Mouse (Mus musculus) layer of hippocampus, adult 11-12 months (tissue): ENCODE data around the gene Cnih3.

Experiments used
- DNase-seq: peaks from one replicate; pipeline ENCODE4 v3.0.0; 2022; ENCODE audit warnings: low spot score

The Cnih3 gene

DNA sequence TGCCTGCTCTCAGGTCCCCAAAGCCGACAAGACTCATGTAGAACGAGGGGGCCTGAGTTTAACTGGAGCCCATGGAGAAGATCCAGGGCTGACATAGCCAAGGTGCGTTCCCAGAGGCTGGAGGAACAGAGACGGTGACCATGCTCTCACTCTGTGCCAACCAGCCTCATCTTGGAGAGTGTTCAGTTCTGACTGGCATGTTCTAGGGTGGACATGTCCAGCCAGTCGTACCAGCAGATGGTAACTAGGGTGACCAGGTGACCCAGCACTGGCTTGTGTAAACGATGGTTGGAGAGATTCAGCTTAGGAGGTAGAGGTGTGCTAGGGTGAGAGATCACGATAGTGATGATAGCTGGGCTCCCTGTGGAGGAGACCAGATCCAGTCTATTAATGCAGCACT lies 50.6 kb downstream of the Cnih3 start:
- no peak for DNase-seq

DNA sequence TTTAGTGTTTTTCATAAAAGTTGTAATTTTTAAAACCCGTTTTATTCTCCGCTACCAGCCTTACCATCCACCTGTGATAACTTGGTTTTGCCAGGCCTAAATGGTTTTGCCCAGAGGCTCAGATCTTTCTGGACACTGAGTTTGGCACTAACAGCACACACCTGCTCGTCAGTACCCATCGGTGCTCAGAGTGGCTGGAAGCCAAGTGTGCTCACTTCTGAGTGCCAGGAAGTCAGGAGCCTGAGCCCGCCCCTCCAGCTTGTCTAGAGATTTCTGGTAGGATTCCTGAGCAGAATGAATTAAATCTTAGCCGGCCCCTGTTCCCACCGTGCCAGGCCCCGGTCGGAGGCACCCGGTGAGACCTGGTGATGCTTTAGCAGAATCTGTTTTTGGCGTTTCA lies 54.9 kb downstream of the Cnih3 start:
- no peak for DNase-seq

DNA sequence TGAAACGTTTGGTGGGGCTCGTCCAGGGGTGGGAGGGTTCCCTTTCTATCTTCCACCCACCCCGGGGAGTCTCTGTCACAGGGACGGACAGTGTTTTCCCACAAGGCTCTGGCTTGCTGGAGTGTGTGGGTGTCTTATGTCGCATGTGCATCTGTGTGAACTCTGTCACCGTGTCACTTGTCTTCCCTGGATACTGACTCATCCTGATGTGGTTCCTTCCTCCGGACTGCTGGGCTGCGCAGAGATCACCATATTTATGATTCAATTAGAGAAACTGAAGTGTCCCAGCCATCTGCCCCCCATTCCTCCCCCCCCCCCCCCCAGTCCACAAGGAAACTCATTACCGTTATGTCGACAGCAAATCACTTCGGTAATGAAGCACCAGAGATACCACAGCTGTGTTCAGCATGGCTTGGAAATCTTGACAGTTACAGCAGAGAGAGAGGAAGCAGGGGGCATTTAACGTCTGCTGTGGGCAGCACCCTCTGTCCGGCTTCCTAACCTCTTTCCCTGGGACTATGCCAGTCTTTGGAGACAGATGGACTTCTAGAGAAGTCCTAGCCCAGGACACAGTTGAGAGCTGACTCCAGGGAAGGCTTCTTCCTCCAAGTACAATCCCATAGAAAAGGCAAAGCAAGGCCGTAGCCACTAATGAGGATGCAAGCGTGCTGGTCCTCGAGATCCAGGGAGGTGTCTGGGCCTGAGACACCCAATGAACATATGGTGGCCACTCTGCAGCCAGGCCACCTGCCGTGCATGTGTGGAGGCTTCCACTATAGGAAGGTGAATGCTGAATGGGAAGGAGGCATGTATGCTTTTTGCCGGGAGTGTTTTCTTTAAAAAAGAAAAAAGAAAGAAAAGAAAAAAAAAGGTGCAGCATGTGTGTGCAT lies 55.9 kb downstream of the Cnih3 start:
- DNase-seq, result no peak

DNA sequence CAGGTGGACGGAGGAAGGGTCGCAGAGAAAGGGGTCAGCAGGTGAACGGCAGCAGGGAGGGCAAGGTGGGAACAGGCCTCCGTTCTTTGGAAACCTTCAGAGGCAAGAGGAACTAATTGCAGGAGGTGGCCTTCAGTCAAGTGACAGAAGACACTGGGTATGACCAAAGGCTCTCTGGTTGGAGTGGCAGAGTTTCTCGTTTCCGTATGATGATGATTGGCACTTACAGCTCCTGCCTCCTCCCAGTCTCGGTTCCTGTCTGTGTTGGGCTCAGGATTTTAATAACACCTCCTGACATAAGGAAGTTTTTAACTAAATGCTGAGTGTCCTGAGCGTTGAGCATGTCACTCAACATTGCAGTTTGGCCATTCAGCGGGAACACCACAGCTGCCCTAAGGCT lies 57.3 kb downstream of the Cnih3 start:
- DNase-seq, result no peak

DNA sequence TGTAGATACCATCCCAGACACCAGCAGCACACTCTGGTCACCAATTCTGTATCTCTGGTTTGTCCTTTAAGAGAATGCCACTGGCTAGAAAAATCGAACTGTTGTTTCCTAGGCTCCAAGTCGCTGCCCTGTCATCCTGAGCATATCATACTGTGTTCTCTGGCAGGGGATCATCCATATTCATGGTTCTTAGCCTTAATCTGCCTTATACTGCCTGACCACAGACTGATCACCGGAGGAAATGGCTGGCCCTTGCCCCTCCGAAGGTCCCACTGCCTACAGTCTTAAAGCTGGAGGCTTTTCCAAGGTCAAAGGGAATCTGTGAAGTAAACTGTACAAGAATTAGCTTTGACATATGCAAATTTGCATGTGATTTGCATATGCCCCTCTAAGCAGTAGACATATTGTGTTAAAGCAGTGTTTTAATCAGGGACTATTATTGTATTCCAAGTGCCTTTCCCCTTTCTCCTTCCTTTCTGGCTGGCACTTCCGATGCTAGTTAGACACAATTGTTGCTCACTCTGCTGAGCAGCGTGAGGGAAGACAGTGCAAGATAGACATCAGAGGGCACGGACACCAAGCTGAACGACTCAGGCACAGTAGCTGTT lies 58.3 kb downstream of the Cnih3 start:
- DNase-seq, result no peak

DNA sequence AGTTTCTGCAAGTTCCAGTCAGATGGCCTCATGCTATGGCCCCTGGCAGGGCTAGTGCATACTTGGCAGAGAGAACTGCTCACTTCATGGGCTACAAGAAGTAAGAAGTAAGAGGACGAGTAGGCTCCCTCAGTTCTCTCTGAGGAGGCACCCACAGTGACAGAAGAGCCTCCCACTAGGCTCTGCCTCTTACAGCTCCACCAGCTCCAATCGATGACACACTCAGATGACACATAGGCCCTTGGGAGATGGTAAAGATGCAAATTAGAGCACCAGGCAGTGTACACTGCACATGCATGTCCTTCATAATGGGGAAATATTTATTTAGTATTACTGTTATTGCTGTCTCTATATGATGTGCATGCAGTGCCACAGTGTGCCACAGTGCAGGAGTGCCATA lies 62.6 kb downstream of the Cnih3 start:
- DNase-seq, result no peak

DNA sequence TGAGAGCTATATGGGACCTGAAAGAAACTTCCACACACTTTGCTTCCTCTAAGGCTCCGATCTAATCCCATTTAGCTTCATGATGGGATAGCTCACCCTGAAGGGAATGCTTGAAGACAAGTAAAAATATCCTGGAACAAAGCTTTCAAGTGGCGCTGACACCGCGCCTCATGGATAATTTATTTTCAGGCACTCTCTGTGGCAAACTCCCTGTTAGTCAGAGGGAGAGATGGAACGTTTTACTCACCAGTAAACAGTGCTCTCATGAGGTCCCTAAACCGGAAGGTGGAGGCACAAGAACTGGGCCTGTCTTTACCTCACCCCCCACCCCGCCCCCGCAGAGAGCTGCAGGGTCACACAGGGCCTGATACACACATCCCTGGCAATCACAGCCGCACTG lies 64.4 kb downstream of the Cnih3 start:
- DNase-seq, result no peak

DNA sequence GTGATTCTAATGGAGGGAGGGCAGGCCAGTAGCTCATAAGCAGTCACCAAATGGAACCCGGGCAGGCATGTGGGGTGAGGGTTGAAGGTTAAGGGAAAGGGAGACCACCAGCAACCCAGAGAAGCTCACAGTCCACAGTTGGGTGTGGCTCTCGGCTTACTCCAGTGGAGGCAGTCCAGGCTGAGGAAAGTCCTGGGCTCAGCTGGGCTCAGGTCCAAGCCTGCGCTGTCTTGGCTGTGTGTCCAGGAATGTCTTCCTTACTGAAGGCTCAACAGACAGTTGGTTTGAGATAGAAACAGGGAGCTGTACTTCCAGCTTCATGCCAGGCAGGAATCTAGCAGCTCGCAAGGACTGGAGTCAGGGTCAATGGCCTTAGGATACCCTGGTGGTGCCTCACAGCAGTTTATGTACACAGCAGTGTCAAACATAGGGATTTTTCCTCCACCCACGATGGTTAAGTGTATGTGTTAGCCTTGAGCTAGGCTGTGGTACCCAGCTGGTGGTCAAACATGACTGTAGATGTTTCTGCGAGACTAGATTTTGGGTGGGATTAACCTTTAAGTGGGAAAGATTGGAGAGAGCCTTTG lies 65.6 kb downstream of the Cnih3 start:
- no peak for DNase-seq

DNA sequence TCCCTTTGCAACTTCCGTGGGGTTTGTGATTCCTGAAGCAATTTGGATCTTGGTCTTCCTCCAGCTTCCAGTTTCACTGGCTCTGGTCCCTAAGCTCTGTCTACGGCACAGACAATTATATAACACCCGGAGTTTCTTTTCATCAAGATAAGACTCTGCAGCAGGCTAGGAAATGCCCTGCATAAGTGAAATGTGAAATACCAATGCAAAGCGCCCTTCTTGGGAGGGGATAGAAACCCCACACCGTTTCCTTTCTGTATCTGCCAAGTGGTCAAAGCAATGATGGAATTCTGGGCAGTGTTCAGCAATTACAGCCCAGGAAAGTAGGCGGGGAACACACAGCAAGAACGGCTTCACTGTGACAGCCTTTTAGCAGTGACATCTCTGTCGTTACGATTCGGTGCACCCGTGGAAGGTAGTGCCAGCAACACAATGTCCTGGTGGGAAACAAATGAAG lies 67.7 kb downstream of the Cnih3 start:
- DNase-seq, result peak; percentile 26

DNA sequence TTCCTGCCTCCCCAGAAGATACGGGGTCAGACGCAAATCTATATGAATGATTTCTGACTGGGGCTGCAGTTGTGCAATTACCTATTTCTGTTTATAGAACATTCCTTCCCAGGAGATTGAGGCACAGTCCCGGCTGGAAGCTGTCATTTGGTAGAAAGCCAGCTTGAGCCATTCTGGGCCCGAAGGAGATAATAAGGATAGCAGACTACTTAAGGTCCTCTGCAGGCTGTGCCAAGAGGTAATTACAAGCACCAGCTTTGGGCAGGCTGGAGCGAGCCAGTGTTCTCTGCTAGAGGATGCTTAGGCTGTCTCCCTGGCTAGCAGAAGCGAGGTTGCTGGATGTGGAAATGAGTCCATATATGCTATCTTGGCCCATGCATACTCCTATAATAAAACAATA lies 70.4 kb downstream of the Cnih3 start:
- no peak for DNase-seq

DNA sequence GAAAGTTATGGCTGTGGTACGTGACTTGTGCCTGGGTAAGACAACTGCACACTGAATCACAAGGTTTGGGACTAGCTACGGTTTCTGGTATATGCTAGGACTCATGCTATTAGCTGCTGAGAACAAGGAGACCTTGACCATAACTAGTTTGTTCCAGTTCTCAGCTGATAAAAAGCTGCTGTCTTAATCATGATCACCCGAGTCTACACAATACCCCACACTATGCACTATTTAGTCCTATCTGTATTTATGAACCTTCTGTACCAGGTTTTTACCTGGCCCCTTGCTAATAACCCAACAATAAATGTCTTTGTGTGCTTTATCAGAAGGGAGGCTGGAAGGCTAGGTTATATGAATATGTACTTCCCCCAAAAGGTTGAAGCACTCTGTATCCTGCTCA lies 72.5 kb downstream of the Cnih3 start:
- DNase-seq, result no peak

DNA sequence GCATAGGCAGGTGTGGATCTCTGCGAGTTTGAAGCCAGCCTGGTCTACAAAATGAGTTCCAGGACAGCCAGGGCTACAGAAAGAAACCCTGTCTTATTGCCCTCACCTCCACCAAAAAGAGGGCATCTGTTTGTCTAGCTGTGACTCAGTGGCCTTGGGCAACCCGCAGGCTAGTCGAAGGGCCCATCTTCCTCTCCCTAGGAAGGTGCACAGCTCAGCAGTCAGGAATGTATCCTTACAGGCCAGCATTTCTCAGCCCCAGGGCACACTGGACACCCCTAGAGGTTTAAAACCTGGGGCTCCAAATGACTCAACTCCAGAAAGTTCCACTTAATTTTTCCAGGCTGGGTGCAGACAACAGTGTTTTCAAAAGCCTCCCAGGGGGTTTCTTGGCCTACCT lies 73.0 kb downstream of the Cnih3 start:
- no peak for DNase-seq

DNA sequence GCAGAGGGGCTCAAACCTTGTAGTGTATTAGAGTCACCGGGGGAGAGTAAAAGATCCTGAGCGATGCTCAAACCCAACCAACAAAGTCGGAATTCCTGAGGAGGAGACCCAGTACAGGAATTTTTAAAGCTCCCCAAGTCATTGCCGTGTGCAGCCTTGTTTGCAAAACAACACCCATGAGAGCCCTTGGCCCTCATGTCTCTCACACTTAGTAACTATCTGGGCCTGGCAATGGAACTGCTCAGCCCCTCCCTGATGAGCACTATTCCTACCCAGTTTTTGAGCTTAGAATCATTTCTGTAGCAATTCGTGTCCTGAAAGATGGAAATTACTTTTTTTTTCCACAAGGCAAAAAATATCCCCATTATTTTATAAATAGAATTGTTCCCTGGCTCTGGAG lies 74.0 kb downstream of the Cnih3 start:
- no peak for DNase-seq

DNA sequence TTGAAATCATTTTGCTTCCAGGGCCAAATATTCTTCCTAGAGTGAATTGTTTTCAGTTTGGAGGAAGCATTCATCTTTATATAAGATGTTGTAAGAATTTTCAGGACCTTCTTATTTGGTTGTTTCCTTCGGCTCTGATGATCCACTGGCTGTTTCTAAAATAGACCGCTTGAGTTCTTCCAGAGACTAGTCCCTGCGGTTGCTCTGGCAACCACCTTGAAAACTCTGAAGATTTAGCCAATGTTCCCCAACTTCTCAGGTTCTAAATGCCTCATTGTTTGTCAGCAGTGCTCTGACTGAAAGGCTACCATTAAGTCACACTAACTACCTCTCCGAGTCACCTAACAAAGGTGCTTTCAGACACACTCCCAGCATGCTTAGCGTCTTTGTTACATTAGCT lies 80.8 kb downstream of the Cnih3 start:
- DNase-seq, result no peak

DNA sequence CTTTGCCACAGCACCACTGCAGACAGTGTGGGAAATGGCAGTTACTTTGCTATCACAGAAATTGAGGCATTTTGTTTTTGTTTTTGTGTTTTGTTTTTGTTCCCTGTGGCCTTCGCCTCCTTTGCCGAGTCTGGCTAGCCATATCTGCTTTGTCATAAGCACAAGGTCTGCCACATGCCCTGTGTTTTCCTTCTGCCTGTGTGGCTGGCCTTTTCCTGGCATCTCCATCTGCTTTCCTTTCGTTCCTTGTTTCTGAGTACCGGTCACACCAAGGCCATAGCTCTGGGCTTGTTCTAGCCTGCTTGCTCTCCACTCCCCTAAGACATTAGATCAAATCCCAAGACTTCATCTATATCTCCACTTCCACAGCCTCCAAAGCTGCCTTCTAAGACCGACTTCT lies 83.0 kb downstream of the Cnih3 start:
- no peak for DNase-seq

DNA sequence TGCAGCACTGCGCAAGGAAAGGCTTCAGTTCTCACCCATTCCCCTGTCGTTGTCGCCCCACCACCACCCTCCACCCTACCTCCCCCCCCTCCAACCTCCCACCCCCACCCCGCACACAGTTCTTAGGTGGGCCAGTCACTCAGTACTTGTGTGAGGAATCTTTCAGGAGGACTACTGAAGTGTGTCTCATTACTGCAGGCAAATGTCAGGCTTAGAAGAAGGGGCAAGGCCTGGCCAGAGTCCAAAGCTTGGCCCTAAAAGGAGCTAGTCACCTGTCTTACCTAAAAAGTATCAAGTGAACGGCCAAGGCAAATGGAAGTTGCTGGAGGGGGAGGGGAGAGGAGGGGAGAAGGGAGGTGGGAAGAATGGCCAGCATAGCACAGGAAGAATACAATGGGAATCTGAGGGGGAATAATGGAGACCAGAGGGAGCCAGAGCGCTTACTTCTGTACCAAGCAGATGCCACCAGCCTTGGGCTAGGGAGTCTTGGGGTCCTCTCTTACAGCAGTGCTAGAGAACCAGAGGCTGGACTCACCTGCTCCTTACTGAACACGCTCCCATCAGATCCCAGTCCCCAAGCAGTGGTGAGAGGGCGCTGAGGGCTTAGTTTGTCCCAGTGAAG lies 88.7 kb downstream of the Cnih3 start:
- no peak for DNase-seq

DNA sequence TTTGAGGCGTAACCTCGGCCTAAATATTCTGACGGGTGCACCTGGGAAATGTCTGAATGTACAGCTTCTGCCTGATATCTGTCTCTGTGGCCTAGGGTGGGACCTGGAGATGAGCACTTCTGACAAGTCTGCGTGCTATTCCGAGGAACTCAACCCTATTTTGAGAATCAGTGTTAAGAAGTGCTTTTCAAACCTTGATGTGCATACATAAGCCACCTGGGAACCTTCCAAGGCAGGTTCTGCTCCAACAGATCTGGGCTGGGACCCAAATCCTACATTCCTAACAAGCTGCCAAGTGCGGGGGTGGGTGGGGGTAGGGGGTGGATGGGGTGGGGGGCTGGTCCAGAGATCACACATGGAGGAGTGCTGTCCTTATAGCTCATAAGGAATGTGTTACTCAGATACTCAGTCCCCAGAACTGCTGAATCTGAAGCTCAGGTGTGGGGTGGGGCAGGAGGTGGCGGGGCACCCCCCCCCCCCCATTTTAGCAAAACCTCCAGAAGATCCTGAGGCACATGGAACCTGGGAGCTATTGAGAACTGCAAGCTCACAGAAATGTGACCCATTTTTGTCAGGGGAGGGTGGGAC lies 89.3 kb downstream of the Cnih3 start:
- no peak for DNase-seq

DNA sequence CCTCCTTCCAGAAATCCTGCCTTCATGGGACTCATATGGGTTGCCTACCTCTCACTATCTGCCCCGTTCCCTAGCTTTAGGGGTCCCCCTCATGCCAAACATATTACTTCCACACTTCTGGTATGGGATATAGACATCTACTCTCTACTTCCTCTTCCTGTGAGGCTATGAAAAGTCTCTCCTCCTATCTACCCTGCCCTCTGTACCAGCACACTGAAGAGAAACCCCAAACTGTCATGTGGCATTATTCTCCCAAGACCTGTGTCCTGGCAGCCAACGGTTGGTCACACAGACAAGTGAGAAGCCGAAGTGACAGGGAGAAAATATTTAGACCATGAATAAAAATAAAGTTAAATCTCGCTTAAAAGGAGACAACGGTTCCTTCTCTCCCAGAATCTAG lies 92.6 kb downstream of the Cnih3 start:
- DNase-seq, result no peak

DNA sequence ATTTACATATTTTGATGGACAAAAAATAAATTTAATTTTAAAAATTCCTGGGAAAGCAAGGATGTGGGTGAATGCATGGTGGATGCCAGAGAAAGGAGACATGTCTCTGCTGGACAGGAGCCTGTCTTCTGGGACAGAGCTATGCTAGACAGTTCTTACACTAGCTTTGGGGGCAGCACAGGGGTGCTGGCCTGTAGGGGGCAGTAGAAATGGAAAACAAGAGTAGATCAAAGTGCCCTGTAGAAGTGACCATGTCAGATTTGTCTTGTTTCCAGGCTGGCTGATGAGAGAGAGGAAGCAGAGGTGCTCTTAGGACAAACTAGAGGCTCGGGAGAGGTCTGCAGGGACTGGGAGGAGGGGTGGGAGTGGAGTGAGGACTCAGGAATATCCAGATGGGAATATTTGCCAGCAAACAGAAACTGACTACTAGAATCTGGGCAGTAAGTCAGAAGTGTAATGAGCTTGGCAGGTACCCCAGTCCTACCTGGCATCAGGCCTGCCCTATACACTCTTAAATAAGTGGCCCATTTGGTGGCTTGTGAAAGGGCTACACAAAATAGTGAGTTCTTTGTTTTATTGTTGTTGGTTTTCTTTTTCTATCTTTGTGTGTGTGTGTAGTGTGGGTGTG lies 93.3 kb downstream of the Cnih3 start:
- peak; percentile 67 for DNase-seq

DNA sequence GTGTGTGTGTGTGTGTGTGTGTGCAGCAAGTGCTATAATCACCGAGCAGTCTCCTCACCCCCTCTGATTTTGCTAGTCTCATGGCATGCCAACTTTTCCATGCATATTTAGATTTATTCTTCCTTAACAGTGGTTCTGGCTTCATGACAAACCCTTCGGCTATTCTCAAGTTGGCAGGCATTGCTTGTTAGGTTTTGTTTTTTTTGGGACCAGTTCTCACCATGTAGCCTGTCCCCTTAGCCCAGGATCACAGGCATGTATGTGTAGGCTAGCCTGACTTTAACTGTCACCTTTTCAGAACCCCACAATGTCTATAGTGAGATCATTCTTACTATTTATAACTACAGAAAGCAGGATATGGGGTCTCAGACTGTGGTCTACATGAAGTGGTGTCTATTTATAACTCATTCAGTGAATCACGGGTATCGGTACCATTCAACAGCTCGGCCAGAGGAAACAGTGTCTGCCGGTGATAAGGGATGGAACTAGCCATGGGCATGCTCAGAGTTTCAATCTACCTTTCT lies 94.2 kb downstream of the Cnih3 start:
- no peak for DNase-seq

DNA sequence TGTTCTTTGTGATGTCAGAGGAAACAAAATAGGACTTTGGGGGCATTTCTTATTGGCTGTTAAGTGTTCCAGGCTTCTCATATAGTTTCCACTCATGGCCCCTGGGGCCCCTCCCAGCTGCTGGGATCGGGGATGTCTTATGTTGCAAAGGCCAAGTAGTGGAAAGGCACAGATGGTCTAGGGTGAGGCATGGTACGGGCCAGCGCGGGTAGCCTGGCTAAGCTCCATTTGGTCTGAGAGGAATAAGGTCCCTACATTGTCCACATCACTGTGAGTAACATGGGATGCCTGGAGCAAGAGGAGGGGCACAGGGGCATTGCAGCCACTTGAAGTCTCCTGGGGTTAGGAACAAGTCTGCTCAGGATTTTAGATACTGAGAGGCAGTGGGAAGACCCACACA lies 95.1 kb downstream of the Cnih3 start:
- no peak for DNase-seq

DNA sequence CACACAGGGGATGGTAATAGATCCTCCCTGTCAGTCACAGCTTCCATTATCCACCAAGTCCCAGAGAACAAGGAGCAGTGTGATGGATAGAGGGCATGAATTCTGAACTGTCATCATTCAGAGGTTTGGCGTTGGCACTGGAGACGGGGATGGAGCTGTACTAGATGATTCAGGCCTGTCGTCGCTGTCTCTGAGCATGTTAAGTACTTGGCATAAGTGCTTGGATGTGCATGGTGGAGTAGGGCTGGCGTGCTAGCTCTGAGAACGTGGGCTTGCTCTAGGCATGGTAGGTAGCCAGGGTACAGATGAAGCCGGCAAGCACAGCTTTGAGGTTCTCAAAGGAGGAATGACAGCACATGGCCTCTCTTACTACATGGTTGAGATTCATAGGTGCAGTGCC lies 95.6 kb downstream of the Cnih3 start:
- DNase-seq, result peak; percentile 64
